Mouse (Mus musculus) induced T-regulatory cell, adult 2 months (primary cell): ENCODE measurements at regions not wholly inside any gene's neighbourhood (a gene's known extent, or its start where the extent isn't known, plus 50 kb on each side); places are given as distances from the start of the nearest gene placed in this dataset.
A peak's percentile ranks its signal among the peaks of the same experiment; 100 is the strongest.
"Not testable (repeated sequence)": the region's sequence is repeated elsewhere in the genome, so short reads cannot be mapped to it uniquely, and the experiment has no call there.

Experiments
- DNase-seq: peaks from one replicate; pipeline ENCODE4 v3.0.0-alpha.2; 2012; ENCODE audit warnings: low read depth

- peak; percentile 52 for DNase-seq
Observed at GRCm38 (mm10) chr2:48315306-48315705, 498.6 kb upstream of the Acvr2a start.

- peak; percentile 59 for DNase-seq
Observed at GRCm38 (mm10) chr2:48316180-48316889, 497.6 kb upstream of the Acvr2a start.

GRCm38 (mm10) chr2:48317821-48318220 lies 496.1 kb upstream of the Acvr2a start:
- DNase-seq, result no peak

- no peak for DNase-seq
Observed at GRCm38 (mm10) chr2:48318384-48319030, 495.4 kb upstream of the Acvr2a start.

GRCm38 (mm10) chr2:48321471-48321870 lies 492.4 kb upstream of the Acvr2a start:
- DNase-seq, result no peak

GRCm38 (mm10) chr2:48322278-48322677 lies 491.6 kb upstream of the Acvr2a start:
- DNase-seq, result peak; percentile 78

GRCm38 (mm10) chr2:48328204-48328603 lies 485.7 kb upstream of the Acvr2a start:
- DNase-seq, result peak; percentile 39

- DNase-seq, result peak; percentile 75
Observed at GRCm38 (mm10) chr2:48332783-48333182, 481.1 kb upstream of the Acvr2a start.

- no peak for DNase-seq
Observed at GRCm38 (mm10) chr2:48348021-48348420, 465.9 kb upstream of the Acvr2a start.

- DNase-seq, result no peak
Observed at GRCm38 (mm10) chr2:48349794-48350193, 464.1 kb upstream of the Acvr2a start.

GRCm38 (mm10) chr2:48350206-48350605 lies 463.7 kb upstream of the Acvr2a start:
- no peak for DNase-seq

- not testable (repeated sequence) for DNase-seq
Observed at GRCm38 (mm10) chr2:48371572-48371971, 442.3 kb upstream of the Acvr2a start.

- DNase-seq, result no peak
Observed at GRCm38 (mm10) chr2:48373086-48373485, 440.8 kb upstream of the Acvr2a start.

GRCm38 (mm10) chr2:48374302-48374701 lies 439.6 kb upstream of the Acvr2a start:
- DNase-seq, result no peak

- DNase-seq, result peak; percentile 6
Observed at GRCm38 (mm10) chr2:48378160-48378559, 435.7 kb upstream of the Acvr2a start.

- peak; percentile 7 for DNase-seq
Observed at GRCm38 (mm10) chr2:48378749-48379148, 435.2 kb upstream of the Acvr2a start.

GRCm38 (mm10) chr2:48380140-48380539 lies 433.8 kb upstream of the Acvr2a start:
- DNase-seq, result no peak

GRCm38 (mm10) chr2:48380786-48381185 lies 433.1 kb upstream of the Acvr2a start:
- no peak for DNase-seq

- peak; percentile 64 for DNase-seq
Observed at GRCm38 (mm10) chr2:48381481-48382075, 432.3 kb upstream of the Acvr2a start.

- no peak for DNase-seq
Observed at GRCm38 (mm10) chr2:48398504-48398903, 415.4 kb upstream of the Acvr2a start.

- no peak for DNase-seq
Observed at GRCm38 (mm10) chr2:48399191-48399590, 414.7 kb upstream of the Acvr2a start.

- DNase-seq, result no peak
Observed at GRCm38 (mm10) chr2:48402813-48403212, 411.1 kb upstream of the Acvr2a start.

- DNase-seq, result no peak
Observed at GRCm38 (mm10) chr2:48404460-48404859, 409.4 kb upstream of the Acvr2a start.
